Mouse (Mus musculus) layer of hippocampus, adult 6 months (tissue): ENCODE measurements around the gene Hck. TPM values are rescaled to one million over a fixed set of nuclear protein-coding genes. Genes with fewer than 3 reads are reported as not detected.

Experiments
- long read RNA-seq, 2 experiments: library from polyadenylated mRNA; unstranded; transcript quantifications; one replicate each; pipeline ENCODE4 v2.0.0; 2019 to 2020
- polyA plus RNA-seq: library from polyadenylated mRNA; unstranded; fragments of <200 nt; fragmentation: Nextera tagmentation; gene quantifications from 2 replicates; pipeline ENCODE4 v1.2.3, GENCODE M21; 2021

Hck gene
- 1.9 and 2.7 TPM in 2 replicates for polyA plus RNA-seq
- long read RNA-seq, experiment 1, partial matches to known transcripts, result 0 of 3 reads
- long read RNA-seq, experiment 1, other reads (novel, unspliced or antisense), result 0 of 3 reads
- long read RNA-seq, experiment 2, transcript Hck-203 (13 exons, 2,090 nt), result major isoform, 9 of 9 reads
- long read RNA-seq, experiment 2, partial matches to known transcripts, result 0 of 9 reads
- long read RNA-seq, experiment 2, other reads (novel, unspliced or antisense), result 0 of 9 reads

GRCm38 (mm10) chr2:153108313-153109264 lies at the start of gene Hck:
Gene Hck, plus strand, starts transcription at chr2:153108468.

GRCm38 (mm10) chr2:153065747-153066508 lies 42.3 kb upstream of the Hck start, which contains the start of gene Ccm2l:
Gene Ccm2l, plus strand, starts transcription at chr2:153065955.

DNA sequence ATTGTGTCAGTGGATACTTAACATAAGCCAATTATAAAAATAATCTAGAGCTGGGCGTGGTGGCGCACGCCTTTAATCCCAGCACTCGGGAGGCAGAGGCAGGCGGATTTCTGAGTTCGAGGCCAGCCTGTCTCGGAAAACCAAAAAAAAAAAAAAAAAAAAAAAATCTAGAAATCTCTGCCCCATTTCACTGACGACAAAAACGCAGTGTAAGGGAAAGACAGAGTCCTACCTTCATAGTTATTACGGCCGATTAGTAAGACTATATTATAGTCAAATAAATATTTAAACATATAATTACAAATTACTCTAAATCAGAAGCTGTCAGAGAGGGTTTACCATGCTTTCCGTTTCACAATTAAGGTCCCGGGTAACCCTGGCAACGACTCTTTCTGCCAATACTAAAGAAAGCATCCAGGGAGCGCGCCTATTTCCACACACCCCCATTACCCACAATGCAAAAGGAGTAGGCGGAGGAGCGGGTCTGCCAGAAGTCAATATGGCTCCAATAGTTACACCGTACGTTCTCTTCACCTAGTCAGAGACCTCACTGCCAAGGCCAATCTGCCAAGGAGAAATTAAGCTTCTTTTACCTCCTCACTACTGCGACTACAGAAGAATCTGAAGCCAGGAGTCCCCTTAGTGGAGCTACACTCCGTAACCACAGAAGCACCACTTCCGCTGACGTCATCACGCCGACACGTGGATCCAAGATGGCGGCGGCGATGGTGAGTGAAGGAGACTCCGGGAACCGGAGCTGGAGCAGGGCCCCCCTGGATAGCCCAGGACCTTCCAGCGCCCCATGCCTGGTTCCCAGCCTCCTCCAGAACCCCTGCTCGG lies 52.8 kb downstream of the Hck start, which contains the start of gene Tm9sf4:
Gene Tm9sf4 (plus strand): TSS at position 460 of the 840 bp plus-strand sequence.

Other genes starting within 250 kb of the Hck start
- gene Mylk2, start 197.1 kb upstream of the Hck start, polyA plus RNA-seq, result not detected in 2 replicates
- 0.60 and 0.63 TPM in 2 replicates for gene Foxs1, start 175.3 kb upstream of the Hck start, polyA plus RNA-seq
- 6.7 and 12.0 TPM in 2 replicates for gene Dusp15, start 156.8 kb upstream of the Hck start, polyA plus RNA-seq
- gene Ttll9, start 146.0 kb upstream of the Hck start, polyA plus RNA-seq, result 1.3 and 1.9 TPM in 2 replicates
- 34.8 and 41.0 TPM in 2 replicates for gene Pdrg1, start 93.0 kb upstream of the Hck start, polyA plus RNA-seq
- gene Xkr7, start 76.6 kb upstream of the Hck start, polyA plus RNA-seq, result 0.05 and 0.08 TPM in 2 replicates
- 0.06 and 0.11 TPM in 2 replicates for gene Ccm2l, start 42.5 kb upstream of the Hck start, polyA plus RNA-seq
- 50.7 and 52.4 TPM in 2 replicates for gene Tm9sf4, start 52.8 kb downstream of the Hck start, polyA plus RNA-seq
- 17.7 and 18.7 TPM in 2 replicates for gene Tspyl3, start 117.0 kb downstream of the Hck start, polyA plus RNA-seq
- gene Plagl2, start 133.0 kb downstream of the Hck start, polyA plus RNA-seq, result 1.3 and 1.8 TPM in 2 replicates
- gene Pofut1, start 133.1 kb downstream of the Hck start, polyA plus RNA-seq, result 1.3 and 1.7 TPM in 2 replicates
- 4.8 and 5.7 TPM in 2 replicates for gene Kif3b, start 182.9 kb downstream of the Hck start, polyA plus RNA-seq
- 2.6 and 3.3 TPM in 2 replicates for gene Asxl1, start 237.4 kb downstream of the Hck start, polyA plus RNA-seq